Mouse (Mus musculus) bone marrow macrophage, adult 2 months (primary cell): Measurements from ENCODE around the gene Fbxl13.

Source experiments
- CTCF ChIP-seq: IDR thresholded peaks from 2 replicates; pipeline ENCODE4 v1.5.1; 2012; ENCODE audit warnings: low read depth, mild to moderate bottlenecking, low read length, moderate library complexity
- POLR2A ChIP-seq: IDR thresholded peaks from 2 replicates; pipeline ENCODE4 v1.6.1; 2012; ENCODE audit warnings: mild to moderate bottlenecking, low read depth, low read length, borderline replicate concordance

- no peak for TF ChIP-seq CTCF
- TF ChIP-seq POLR2A = no peak
Observed at GRCm38 (mm10) chr5:21663081-21663480, 17.6 kb upstream of the Fbxl13 start.
